Mouse (Mus musculus) A20 (cell line): ENCODE measurements around the gene Lingo1.

Source experiments
- DNase-seq: peaks from one replicate; pipeline ENCODE4 v3.0.0-alpha.2; 2011; ENCODE audit warnings: low read depth, low spot score

Lingo1 gene

GRCm38 (mm10) chr9:56606082-56606740 lies 190.1 kb downstream of the Lingo1 start:
- DNase-seq: no peak

GRCm38 (mm10) chr9:56605443-56605806 lies 190.8 kb downstream of the Lingo1 start:
- no peak for DNase-seq

GRCm38 (mm10) chr9:56604797-56605442 lies 191.3 kb downstream of the Lingo1 start:
- DNase-seq: no peak

- DNase-seq: no peak
Measured at GRCm38 (mm10) chr9:56600655-56601054, 195.6 kb downstream of the Lingo1 start.

- DNase-seq: no peak
Measured at GRCm38 (mm10) chr9:56592639-56593038, 203.6 kb downstream of the Lingo1 start.

GRCm38 (mm10) chr9:56591248-56591888 lies 204.9 kb downstream of the Lingo1 start:
- DNase-seq: no peak

- DNase-seq: no peak
Measured at GRCm38 (mm10) chr9:56589762-56590161, 206.5 kb downstream of the Lingo1 start.

GRCm38 (mm10) chr9:56584043-56584424 lies 212.2 kb downstream of the Lingo1 start:
- no peak for DNase-seq

- no peak for DNase-seq
Measured at GRCm38 (mm10) chr9:56583139-56584042, 212.9 kb downstream of the Lingo1 start.

- no peak for DNase-seq
Measured at GRCm38 (mm10) chr9:56582628-56583027, 213.6 kb downstream of the Lingo1 start.

- DNase-seq: no peak
Measured at GRCm38 (mm10) chr9:56581700-56582099, 214.6 kb downstream of the Lingo1 start.

- no peak for DNase-seq
Measured at GRCm38 (mm10) chr9:56581016-56581415, 215.3 kb downstream of the Lingo1 start.

- DNase-seq: no peak
Measured at GRCm38 (mm10) chr9:56580101-56580500, 216.2 kb downstream of the Lingo1 start.

- DNase-seq: no peak
Measured at GRCm38 (mm10) chr9:56577405-56577804, 218.9 kb downstream of the Lingo1 start.

GRCm38 (mm10) chr9:56572534-56573479 lies 223.5 kb downstream of the Lingo1 start:
- no peak for DNase-seq
